Mouse (Mus musculus) heart, postnatal 0 days (tissue): ENCODE measurements at regions not wholly inside any gene's neighbourhood (a gene's known extent, or its start where the extent isn't known, plus 50 kb on each side); places are given as distances from the start of the nearest gene placed in this dataset.

Experiments used
- CTCF ChIP-seq: IDR thresholded peaks from 2 replicates; pipeline ENCODE4 v1.5.1; 2016; ENCODE audit warnings: antibody characterized with exemption, control low read depth, low read depth
- EP300 ChIP-seq: IDR thresholded peaks from 2 replicates; pipeline ENCODE4 v1.6.1; 2016; ENCODE audit warnings: antibody characterized with exemption, low read depth

DNA sequence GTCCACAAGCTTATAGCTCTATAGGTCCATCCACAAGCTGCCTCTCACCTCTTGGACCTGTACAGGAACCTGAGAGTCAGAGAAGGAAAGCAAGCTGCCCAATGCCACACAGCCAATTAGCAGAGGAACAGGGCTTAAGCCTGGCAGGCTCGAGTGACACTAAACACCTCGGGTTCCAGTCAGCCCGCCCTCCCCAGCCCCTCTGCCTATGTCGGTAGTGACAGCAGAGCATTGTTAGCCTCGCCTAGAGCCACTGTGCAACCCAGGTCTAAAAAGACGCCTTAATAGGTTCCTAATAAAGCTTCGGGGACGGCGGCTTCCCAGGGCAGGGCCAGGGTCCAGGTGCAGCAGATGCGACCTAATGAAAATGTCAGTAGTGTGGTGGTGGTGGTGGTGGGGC lies 66.3 kb downstream of the Cstad start:
- TF ChIP-seq CTCF (no peak), EP300 (no peak)
